Mouse (Mus musculus): ENCODE measurements around the gene Ntn1. TPM values are rescaled to one million over a fixed set of nuclear protein-coding genes. Genes with fewer than 3 reads are reported as not detected.
A peak's percentile ranks its signal among the peaks of the same experiment; 100 is the strongest.

Ntn1 gene
- total RNA-seq, 2 experiments from 2014 or later = 3.6 to 4.1 TPM

GRCm38 (mm10) chr11:68285754-68286141, 114.9 kb downstream of the Ntn1 start:
- intact Hi-C loops (cut with DNase I) = no loop called here
- DNase-seq = no peak

- intact Hi-C loops (cut with DNase I) = no loop called here
- peak in 1 of 2 experiments; percentile 27 for DNase-seq
Observed at GRCm38 (mm10) chr11:68280001-68280510, 120.6 kb downstream of the Ntn1 start.

GRCm38 (mm10) chr11:68276945-68277344, 123.7 kb downstream of the Ntn1 start:
- intact Hi-C loops (cut with DNase I) = no loop called here
- DNase-seq = no peak

GRCm38 (mm10) chr11:68274331-68274811, 126.3 kb downstream of the Ntn1 start:
- no peak for DNase-seq
- intact Hi-C loops (cut with DNase I) = no loop called here

GRCm38 (mm10) chr11:68273855-68274254, 126.8 kb downstream of the Ntn1 start:
- no peak for DNase-seq
- intact Hi-C loops (cut with DNase I) = no loop called here

GRCm38 (mm10) chr11:68270730-68271467, 129.7 kb downstream of the Ntn1 start:
- intact Hi-C loops (cut with DNase I) = no loop called here

GRCm38 (mm10) chr11:68264276-68264675, 136.3 kb downstream of the Ntn1 start:
- intact Hi-C loops (cut with DNase I) = no loop called here
- DNase-seq = no peak

More at GRCm38 (mm10) chr11:68270730-68271467, 129.7 kb downstream of the Ntn1 start:
- no peak for DNase-seq

GRCm38 (mm10) chr11:68263100-68263499, 137.5 kb downstream of the Ntn1 start:
- intact Hi-C loops (cut with DNase I) = no loop called here
- DNase-seq = no peak

GRCm38 (mm10) chr11:68261162-68261892, 139.3 kb downstream of the Ntn1 start:
- no peak for DNase-seq

GRCm38 (mm10) chr11:68260399-68260798, 140.2 kb downstream of the Ntn1 start:
- intact Hi-C loops (cut with DNase I) = no loop called here

More at GRCm38 (mm10) chr11:68261162-68261892, 139.3 kb downstream of the Ntn1 start:
- intact Hi-C loops (cut with DNase I) = no loop called here

GRCm38 (mm10) chr11:68258498-68258897, 142.1 kb downstream of the Ntn1 start:
- intact Hi-C loops (cut with DNase I) = no loop called here
- DNase-seq = no peak

More at GRCm38 (mm10) chr11:68260399-68260798, 140.2 kb downstream of the Ntn1 start:
- DNase-seq = no peak

GRCm38 (mm10) chr11:68253531-68253930, 147.1 kb downstream of the Ntn1 start:
- intact Hi-C loops (cut with DNase I) = no loop called here
- no peak for DNase-seq

GRCm38 (mm10) chr11:68250106-68250505, 150.5 kb downstream of the Ntn1 start:
- DNase-seq = no peak
- intact Hi-C loops (cut with DNase I) = no loop called here

GRCm38 (mm10) chr11:68247897-68248296, 152.7 kb downstream of the Ntn1 start:
- intact Hi-C loops (cut with DNase I) = no loop called here
- no peak for DNase-seq

GRCm38 (mm10) chr11:68244992-68245261, 155.7 kb downstream of the Ntn1 start:
- intact Hi-C loops (cut with DNase I) = no loop called here
- no peak for DNase-seq

- intact Hi-C loops (cut with DNase I) = no loop called here
- DNase-seq = no peak
Observed at GRCm38 (mm10) chr11:68244254-68244991, 156.2 kb downstream of the Ntn1 start.

GRCm38 (mm10) chr11:68239756-68240155, 160.9 kb downstream of the Ntn1 start:
- DNase-seq = no peak
- intact Hi-C loops (cut with DNase I) = no loop called here

- DNase-seq = no peak
- intact Hi-C loops (cut with DNase I) = no loop called here
Observed at GRCm38 (mm10) chr11:68233469-68233965, 167.1 kb downstream of the Ntn1 start.

GRCm38 (mm10) chr11:68231558-68231957, 169.1 kb downstream of the Ntn1 start:
- DNase-seq = no peak
- intact Hi-C loops (cut with DNase I) = no loop called here

GRCm38 (mm10) chr11:68228941-68229665, 171.5 kb downstream of the Ntn1 start:
- peak in 1 of 2 experiments; percentile 45 for DNase-seq
- intact Hi-C loops (cut with DNase I) = no loop called here

Measured in gastrocnemius, postnatal 36 days (tissue).